Mouse (Mus musculus): ENCODE measurements around the gene Chst11. TPM values are rescaled to one million over a fixed set of nuclear protein-coding genes. Genes with fewer than 3 reads are reported as not detected.

The Chst11 gene
- total and polyA plus RNA-seq, 3 experiments: 3.1 to 4.5 (median 3.2) TPM

DNA sequence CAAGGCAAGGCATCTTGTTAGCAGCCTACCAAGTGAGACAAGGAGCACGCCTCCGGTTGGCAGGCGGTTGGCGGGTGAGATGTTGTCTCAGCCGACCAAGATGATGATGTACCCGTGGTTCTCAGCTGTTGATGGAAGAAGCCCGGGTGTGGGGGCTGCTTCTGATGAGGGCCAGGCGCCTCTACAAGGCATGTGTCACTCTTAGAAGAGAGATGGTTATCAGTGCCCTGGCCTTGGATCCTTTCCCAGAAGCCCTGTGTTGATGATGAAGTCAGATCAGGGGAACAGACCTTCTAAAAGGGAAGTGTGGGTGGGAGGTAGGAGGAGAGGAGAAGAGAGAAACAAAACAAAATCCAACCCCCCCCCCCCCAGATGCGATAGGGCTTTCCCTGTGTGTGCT, 19.1 kb downstream of the Chst11 start:
- Histone ChIP-seq H3K79me2 (replicated peaks; ENCODE audit: control insufficient read depth, insufficient read depth, low read length) (no peaks in the 10 kb centered on the region), H3K4me3 (no peak overlapping the region), H3K4me1 (ENCODE audit: control insufficient read depth, insufficient read depth, low read length) (peaks cover 21% of the 10 kb centered on the region), H3K27me3 (ENCODE audit: control insufficient read depth, insufficient read depth, low read length) (no peaks in the 10 kb centered on the region), H3K27ac (no peak overlapping the region; the same call in 1 of the 2 replicates), H3K9ac (ENCODE audit: low read depth, low read length) (no peak overlapping the region), H3K36me3 (ENCODE audit: control insufficient read depth, insufficient read depth, low read length) (no peaks in the 10 kb centered on the region)
- peak; percentile 39 to 56 for DNase-seq
- no peak for TF ChIP-seq POLR2A (IDR thresholded peaks at IDR 0.05; ENCODE audit: insufficient read depth, low read depth, low read length)
- TF ChIP-seq CTCF (IDR thresholded peaks at IDR 0.05): no peak
- no peak for TF ChIP-seq EP300 (IDR thresholded peaks at IDR 0.05; ENCODE audit: insufficient read depth, low read depth, low read length)
- 14% methylated on average over 9 of the region's 9 CpGs for WGBS
- intact Hi-C loops (cut with DNase I): loop anchor here (2.0 kb wide), 1 partner anchor 18 kb away; no protein-coding TSS in a partner anchor

DNA sequence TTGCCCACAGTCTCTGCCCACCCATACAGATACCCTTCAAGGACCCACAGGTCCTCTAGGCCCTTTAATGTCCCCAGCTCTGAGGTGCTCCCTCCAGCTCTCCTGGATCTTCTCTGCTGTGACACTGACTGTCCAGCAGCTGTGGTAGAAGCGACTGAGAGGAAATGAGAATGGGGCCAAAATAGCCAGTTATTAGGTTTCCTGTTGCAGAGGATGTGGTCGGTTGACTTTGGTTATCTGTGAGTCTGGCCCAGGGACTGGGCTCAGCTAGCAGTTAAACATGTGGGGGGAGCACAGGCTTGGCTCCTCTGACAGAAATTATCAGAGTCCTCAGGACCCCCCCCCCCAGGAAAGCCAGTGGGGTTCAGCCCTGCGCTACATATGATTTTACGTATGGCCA, 19.7 kb downstream of the Chst11 start:
- Histone ChIP-seq H3K27me3 (ENCODE audit: control insufficient read depth, insufficient read depth, low read length) (no peaks in the 10 kb centered on the region), H3K9ac (ENCODE audit: low read depth, low read length) (no peak overlapping the region), H3K36me3 (ENCODE audit: control insufficient read depth, insufficient read depth, low read length) (no peaks in the 10 kb centered on the region), H3K4me3 (no peak overlapping the region), H3K79me2 (replicated peaks; ENCODE audit: control insufficient read depth, insufficient read depth, low read length) (no peaks in the 10 kb centered on the region), H3K27ac (peak overlapping the region; percentile 73), H3K4me1 (ENCODE audit: control insufficient read depth, insufficient read depth, low read length) (peaks cover 21% of the 10 kb centered on the region)
- intact Hi-C loops (cut with DNase I): loop anchor here (2.0 to 5.0 kb wide), 2 partner anchors 18 to 37 kb away; no protein-coding TSS in a partner anchor
- TF ChIP-seq EP300 (IDR thresholded peaks at IDR 0.05; ENCODE audit: insufficient read depth, low read depth, low read length) (no peak), CTCF (IDR thresholded peaks at IDR 0.05) (no peak), POLR2A (IDR thresholded peaks at IDR 0.05; ENCODE audit: insufficient read depth, low read depth, low read length) (no peak)
- DNase-seq: peak; percentile 27 to 37
- 49% methylated on average over 4 of the region's 4 CpGs for WGBS

DNA sequence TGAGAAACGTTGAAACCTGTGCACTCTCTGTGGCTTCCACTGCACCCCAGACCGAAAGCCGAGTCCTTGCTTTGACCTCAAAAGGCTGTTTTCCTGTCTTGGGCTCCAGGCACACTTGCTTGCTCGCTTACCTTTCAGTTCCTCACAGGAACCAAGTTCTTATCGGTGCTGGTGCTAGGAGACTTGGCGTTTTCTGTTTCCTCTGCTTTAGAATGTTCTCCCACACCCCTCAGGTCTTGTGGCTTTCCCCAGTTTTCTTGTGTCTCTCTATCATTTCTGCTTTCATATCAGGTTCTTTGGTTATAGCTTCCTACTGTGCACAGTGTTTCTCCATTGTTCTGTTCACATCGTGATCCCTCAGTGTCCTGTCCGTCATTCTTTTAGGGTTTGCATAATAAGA, 21.0 kb downstream of the Chst11 start:
- Histone ChIP-seq H3K4me3 (no peak overlapping the region), H3K9ac (ENCODE audit: low read depth, low read length) (no peak overlapping the region), H3K79me2 (replicated peaks; ENCODE audit: control insufficient read depth, insufficient read depth, low read length) (no peaks in the 10 kb centered on the region), H3K27me3 (ENCODE audit: control insufficient read depth, insufficient read depth, low read length) (no peaks in the 10 kb centered on the region), H3K27ac (no peak overlapping the region), H3K4me1 (ENCODE audit: control insufficient read depth, insufficient read depth, low read length) (peaks cover 21% of the 10 kb centered on the region), H3K36me3 (ENCODE audit: control insufficient read depth, insufficient read depth, low read length) (no peaks in the 10 kb centered on the region)
- intact Hi-C loops (cut with DNase I): loop anchor here (5.0 kb wide), 1 partner anchor 36 kb away; no protein-coding TSS in a partner anchor
- no peak for TF ChIP-seq EP300 (IDR thresholded peaks at IDR 0.05; ENCODE audit: insufficient read depth, low read depth, low read length)
- no peak for TF ChIP-seq CTCF (IDR thresholded peaks at IDR 0.05)
- TF ChIP-seq POLR2A (IDR thresholded peaks at IDR 0.05; ENCODE audit: insufficient read depth, low read depth, low read length): no peak
- no peak for DNase-seq
- WGBS: 70% methylated on average over 8 of the region's 8 CpGs

DNA sequence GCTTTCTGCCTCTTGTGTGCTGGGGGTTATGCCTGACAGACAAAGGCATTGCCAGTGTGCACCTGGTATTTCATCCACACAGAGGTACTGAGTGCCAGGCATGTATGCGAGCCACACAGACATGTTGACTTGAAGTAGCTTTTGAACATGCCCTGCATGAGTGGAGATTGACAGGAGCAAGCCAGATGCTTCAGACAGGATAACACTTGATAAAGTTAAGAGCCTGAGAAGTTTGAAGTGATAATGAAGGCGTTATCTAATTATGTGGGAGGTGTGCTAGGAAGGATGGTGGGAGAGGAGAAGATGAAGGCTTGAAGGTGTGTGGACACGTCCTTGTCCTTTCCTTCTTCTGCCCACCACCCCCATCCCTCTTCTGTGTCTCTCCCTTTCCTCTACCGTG, 28.7 kb downstream of the Chst11 start:
- no peaks in the 10 kb centered on the region for H3K36me3 ChIP-seq (ENCODE audit: control insufficient read depth, insufficient read depth, low read length)
- TF ChIP-seq EP300 (IDR thresholded peaks at IDR 0.05; ENCODE audit: insufficient read depth, low read depth, low read length): no peak
- TF ChIP-seq CTCF (IDR thresholded peaks at IDR 0.05): no peak
- no peak for TF ChIP-seq POLR2A (IDR thresholded peaks at IDR 0.05; ENCODE audit: insufficient read depth, low read depth, low read length)
- 64% methylated on average over 4 of the region's 4 CpGs for WGBS
- no peaks in the 10 kb centered on the region for H3K27me3 ChIP-seq (ENCODE audit: control insufficient read depth, insufficient read depth, low read length)
- intact Hi-C loops (cut with DNase I): no loop called here
- no peak overlapping the region for H3K27ac ChIP-seq
- no peak for DNase-seq
- no peaks in the 10 kb centered on the region for H3K79me2 ChIP-seq (replicated peaks; ENCODE audit: control insufficient read depth, insufficient read depth, low read length)
- H3K4me3 ChIP-seq: no peak overlapping the region
- H3K4me1 ChIP-seq (ENCODE audit: control insufficient read depth, insufficient read depth, low read length): peaks cover 4% of the 10 kb centered on the region; the same call in 1 of the 2 replicates
- H3K9ac ChIP-seq (ENCODE audit: low read depth, low read length): no peak overlapping the region

DNA sequence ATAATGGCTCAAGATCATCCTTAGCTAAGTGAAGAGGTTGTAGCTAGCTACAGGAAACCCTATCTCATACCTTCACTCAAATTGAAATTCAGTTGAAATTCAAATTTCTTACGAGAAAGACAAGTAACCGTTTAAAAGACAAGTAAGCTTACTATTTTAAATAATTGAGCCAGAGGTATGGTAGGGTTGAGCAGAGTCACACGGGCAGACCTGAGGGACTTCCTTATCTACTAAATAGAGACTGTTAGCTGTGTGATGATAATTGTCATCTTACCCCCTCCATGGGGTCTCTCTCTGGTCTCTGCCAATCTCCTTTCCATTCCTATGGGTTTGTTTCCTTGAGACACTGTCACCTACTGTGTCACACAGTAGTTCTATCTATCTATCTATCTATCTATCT, 30.6 kb downstream of the Chst11 start:
- peaks cover 8% of the 10 kb centered on the region for H3K4me1 ChIP-seq (ENCODE audit: control insufficient read depth, insufficient read depth, low read length)
- no peaks in the 10 kb centered on the region for H3K27me3 ChIP-seq (ENCODE audit: control insufficient read depth, insufficient read depth, low read length)
- DNase-seq: no peak
- WGBS: 86% methylated on average over 3 of the region's 3 CpGs
- TF ChIP-seq POLR2A (IDR thresholded peaks at IDR 0.05; ENCODE audit: insufficient read depth, low read depth, low read length): no peak
- TF ChIP-seq CTCF (IDR thresholded peaks at IDR 0.05): no peak
- no peak for TF ChIP-seq EP300 (IDR thresholded peaks at IDR 0.05; ENCODE audit: insufficient read depth, low read depth, low read length)
- intact Hi-C loops (cut with DNase I): no loop called here
- no peak overlapping the region for H3K27ac ChIP-seq
- H3K4me3 ChIP-seq: no peak overlapping the region
- H3K9ac ChIP-seq (ENCODE audit: low read depth, low read length): no peak overlapping the region
- H3K79me2 ChIP-seq (replicated peaks; ENCODE audit: control insufficient read depth, insufficient read depth, low read length): no peaks in the 10 kb centered on the region
- H3K36me3 ChIP-seq (ENCODE audit: control insufficient read depth, insufficient read depth, low read length): no peaks in the 10 kb centered on the region

DNA sequence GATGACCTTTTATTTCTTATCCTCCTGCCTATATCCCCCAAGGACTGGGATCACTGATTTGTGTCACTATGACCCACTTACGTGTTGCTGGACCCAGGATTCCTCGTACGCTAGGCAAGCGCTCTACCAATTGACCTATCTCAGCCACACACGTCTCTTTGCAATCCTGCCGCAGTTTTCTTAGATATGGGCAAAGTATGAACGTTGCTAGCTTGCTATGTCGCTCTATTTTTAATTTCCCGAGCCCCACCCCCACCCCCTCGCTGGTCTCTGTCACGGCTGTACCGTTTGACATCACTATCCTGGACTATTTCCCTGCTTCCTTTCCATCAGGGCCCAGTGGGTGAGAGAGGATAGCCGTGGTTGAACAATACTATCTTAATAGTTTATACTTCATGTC, 31.5 kb downstream of the Chst11 start:
- 33% methylated on average over 13 of the region's 13 CpGs for WGBS
- H3K4me3 ChIP-seq: no peak overlapping the region
- DNase-seq: no peak
- H3K27me3 ChIP-seq (ENCODE audit: control insufficient read depth, insufficient read depth, low read length): no peaks in the 10 kb centered on the region
- no peak overlapping the region for H3K27ac ChIP-seq
- TF ChIP-seq POLR2A (IDR thresholded peaks at IDR 0.05; ENCODE audit: insufficient read depth, low read depth, low read length): no peak
- TF ChIP-seq CTCF (IDR thresholded peaks at IDR 0.05): no peak
- H3K9ac ChIP-seq (ENCODE audit: low read depth, low read length): no peak overlapping the region
- no peaks in the 10 kb centered on the region for H3K79me2 ChIP-seq (replicated peaks; ENCODE audit: control insufficient read depth, insufficient read depth, low read length)
- no peaks in the 10 kb centered on the region for H3K36me3 ChIP-seq (ENCODE audit: control insufficient read depth, insufficient read depth, low read length)
- H3K4me1 ChIP-seq (ENCODE audit: control insufficient read depth, insufficient read depth, low read length): peaks cover 8% of the 10 kb centered on the region
- intact Hi-C loops (cut with DNase I): no loop called here
